9 mouse cellular contexts compared by ENCODE assay signal in the genomic region with DNA sequence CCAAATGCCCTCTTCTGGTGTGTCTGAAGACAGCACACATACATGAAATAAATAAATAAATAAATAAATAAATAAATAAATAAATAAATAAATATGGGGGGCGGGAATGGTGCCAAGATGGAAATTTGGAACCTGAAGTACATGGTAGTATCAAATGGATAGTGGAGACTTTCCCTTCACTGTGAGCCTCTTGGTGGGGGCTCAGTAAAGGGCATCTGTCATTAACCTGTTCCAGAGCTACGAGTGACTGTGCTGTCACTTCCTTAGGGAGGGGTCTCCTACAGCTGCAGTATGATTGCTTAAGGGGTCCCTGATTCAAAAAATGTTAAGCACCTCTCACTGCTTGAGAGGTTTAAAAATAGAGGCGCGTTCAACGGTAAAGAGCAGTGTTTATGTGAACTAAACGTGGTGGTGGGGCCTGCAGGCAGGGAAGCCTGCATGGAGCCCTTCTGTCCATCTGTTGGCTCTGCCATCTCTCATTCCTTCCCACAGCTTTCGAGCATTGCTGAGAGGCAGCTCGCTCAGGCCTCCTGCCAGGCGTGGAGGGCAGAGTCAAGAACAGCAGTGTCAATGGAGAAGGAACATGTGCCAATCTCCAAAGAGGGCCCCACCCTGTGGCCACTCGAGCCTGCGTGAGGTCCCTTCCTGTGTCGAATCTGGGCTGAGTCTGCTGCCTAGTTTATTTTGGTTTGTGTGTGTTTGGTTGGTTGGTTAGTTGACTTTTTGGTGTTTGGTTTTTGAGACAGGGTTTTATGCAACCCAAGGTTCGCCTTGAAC. TPM values are rescaled to one million over a fixed set of nuclear protein-coding genes. Genes with fewer than 3 reads are reported as not detected.
DNase-seq lines count a peak whose midpoint lies in the region; ATAC-seq lines count a peak whose summit lies in the region.
"Had no signal": no experiment of that assay in that cellular context is flagged by ENCODE, and none has a peak within 500 bp of the region (broad histone marks: within the 10 kb centered on the region; RNA-seq: fewer than 3 reads in every experiment).

No protein-coding gene starts in this region.

- ATAC-seq in limb, embryonic 15.5 days (ENCODE audit: insufficient number of reproducible peaks, low FRiP score, low TSS enrichment, low read depth): no peak
- ATAC-seq in liver, embryonic 13.5 days (ENCODE audit: low read depth): peak; percentile 45; the same call in 1 of the 2 replicates
- ATAC-seq in neural tube, embryonic 15.5 days (ENCODE audit: low FRiP score): no peak

- peaks cover 10% of the 10 kb centered on the region for H3K4me1 ChIP-seq in limb, embryonic 15.5 days
- H3K4me1 ChIP-seq in limb, embryonic 10.5 days: peaks cover 6% of the 10 kb centered on the region
- H3K4me1 ChIP-seq in liver, embryonic 13.5 days (replicated peaks): peaks cover 43% of the 10 kb centered on the region
- H3K4me1 ChIP-seq in neural tube, embryonic 15.5 days: peaks cover 22% of the 10 kb centered on the region

- no peak for DNase-seq in limb, embryonic 10.5 days (ENCODE audit: low spot score)
- peak; percentile 69 to 82 for DNase-seq in heart, adult 18-20 months
- no peak for DNase-seq in liver, embryonic 13.5 days
- peak; percentile 14 to 34 for DNase-seq in natural killer cell, adult 2 months (ENCODE audit: low spot score in 2 of 2)
- no peak for DNase-seq in adrenal gland, adult 8-10 months
- DNase-seq in thymus, postnatal 25 days: no peak

- H3K9me3 ChIP-seq in limb, embryonic 15.5 days: no peaks in the 10 kb centered on the region
- H3K9me3 ChIP-seq in limb, embryonic 10.5 days (replicated peaks): no peaks in the 10 kb centered on the region
- no peaks in the 10 kb centered on the region for H3K9me3 ChIP-seq in liver, embryonic 13.5 days (replicated peaks)
- no peaks in the 10 kb centered on the region for H3K9me3 ChIP-seq in neural tube, embryonic 15.5 days (replicated peaks)
- H3K9me3 ChIP-seq: embryonic facial prominence, embryonic 15.5 days had no signal

- no peak overlapping the region for H3K4me3 ChIP-seq in limb, embryonic 15.5 days
- no peak overlapping the region for H3K4me3 ChIP-seq in limb, embryonic 10.5 days
- no peak overlapping the region for H3K4me3 ChIP-seq in liver, embryonic 13.5 days (replicated peaks)
- H3K4me3 ChIP-seq in neural tube, embryonic 15.5 days (replicated peaks): no peak overlapping the region
- H3K4me3 ChIP-seq: embryonic facial prominence, embryonic 15.5 days had no signal

- 0 out of 2 replicates have a peak overlapping the region, but pooled peaks have one; percentile 3 for H3K27ac ChIP-seq in limb, embryonic 15.5 days
- H3K27ac ChIP-seq in limb, embryonic 10.5 days: no peak overlapping the region
- H3K27ac ChIP-seq in liver, embryonic 13.5 days: no peak overlapping the region
- no peak overlapping the region for H3K27ac ChIP-seq in neural tube, embryonic 15.5 days (replicated peaks)
- H3K27ac ChIP-seq: embryonic facial prominence, embryonic 15.5 days had no signal

- H3K9ac ChIP-seq in limb, embryonic 15.5 days: no peak overlapping the region
- H3K9ac ChIP-seq in liver, embryonic 13.5 days: no peak overlapping the region
- no peak overlapping the region for H3K9ac ChIP-seq in neural tube, embryonic 15.5 days (replicated peaks)
- H3K9ac ChIP-seq: embryonic facial prominence, embryonic 15.5 days had no signal

- H3K36me3 ChIP-seq in limb, embryonic 15.5 days: no peaks in the 10 kb centered on the region
- no peaks in the 10 kb centered on the region for H3K36me3 ChIP-seq in limb, embryonic 10.5 days
- H3K36me3 ChIP-seq in liver, embryonic 13.5 days: no peaks in the 10 kb centered on the region
- no peaks in the 10 kb centered on the region for H3K36me3 ChIP-seq in neural tube, embryonic 15.5 days
- H3K36me3 ChIP-seq: embryonic facial prominence, embryonic 15.5 days had no signal

- no peaks in the 10 kb centered on the region for H3K27me3 ChIP-seq in limb, embryonic 15.5 days
- peaks cover 28% of the 10 kb centered on the region for H3K27me3 ChIP-seq in limb, embryonic 10.5 days (ENCODE audit: low read depth, poor library complexity, severe bottlenecking)
- H3K27me3 ChIP-seq in liver, embryonic 13.5 days: peaks cover 30% of the 10 kb centered on the region
- H3K27me3 ChIP-seq in neural tube, embryonic 15.5 days (replicated peaks): no peaks in the 10 kb centered on the region; the same call in 1 of the 2 replicates

- H3K4me2 ChIP-seq in limb, embryonic 15.5 days: no peak overlapping the region
- no peak overlapping the region for H3K4me2 ChIP-seq in liver, embryonic 13.5 days
- no peak overlapping the region for H3K4me2 ChIP-seq in neural tube, embryonic 15.5 days
- H3K4me2 ChIP-seq: embryonic facial prominence, embryonic 15.5 days had no signal

- 65% methylated on average over 13 of the region's 13 CpGs for WGBS in limb, embryonic 15.5 days
- 80% methylated on average over 13 of the region's 13 CpGs for WGBS in limb, embryonic 10.5 days
- 60% methylated on average over 13 of the region's 13 CpGs for WGBS in liver, embryonic 13.5 days (ENCODE audit: insufficient replicate concordance)
- WGBS in neural tube, embryonic 15.5 days: 75% methylated on average over 13 of the region's 13 CpGs

RNA-seq across cellular contexts. Expression of a gene that starts 46.8 kb away (rescaled TPM):
- polyA plus RNA-seq in limb, embryonic 15.5 days (2015; fragmentation: Nextera tagmentation; extraction: Ambion mirVana): 4.9 and 5.8 TPM in 2 replicates
- polyA plus RNA-seq in limb, embryonic 10.5 days (2016; fragmentation: Nextera tagmentation; extraction: Ambion mirVana): 0.90 and 1.3 TPM in 2 replicates
- total RNA-seq in heart, adult 18-20 months (2021): 1 to 10 TPM; 5.7 TPM
- polyA plus RNA-seq in liver, embryonic 13.5 days (2015; fragmentation: Nextera tagmentation; extraction: Ambion mirVana): 0.78 and 0.97 TPM in 2 replicates
- 10 to 100 TPM; 39.9 to 74.9 (median 58.7) TPM for total RNA-seq in adrenal gland, adult 8-10 months (2022)
- 12.6 and 13.7 TPM in 2 replicates for polyA plus RNA-seq in neural tube, embryonic 15.5 days (2015; fragmentation: Nextera tagmentation; extraction: Ambion mirVana)

RNA-seq across cellular contexts. Expression of a gene that starts 49.3 kb away (rescaled TPM):
- polyA plus RNA-seq in limb, embryonic 15.5 days (2015; fragmentation: Nextera tagmentation; extraction: Ambion mirVana): 21.1 and 23.3 TPM in 2 replicates
- polyA plus RNA-seq in limb, embryonic 10.5 days (2016; fragmentation: Nextera tagmentation; extraction: Ambion mirVana): 32.7 and 35.3 TPM in 2 replicates
- total RNA-seq in heart, adult 18-20 months (2021): 1 to 10 TPM; 8.7 to 9.8 TPM
- 13.8 and 15.8 TPM in 2 replicates for polyA plus RNA-seq in liver, embryonic 13.5 days (2015; fragmentation: Nextera tagmentation; extraction: Ambion mirVana)
- total RNA-seq in adrenal gland, adult 8-10 months (2022): 10 to 100 TPM; 32.3 to 46.1 (median 44.7) TPM
- polyA plus RNA-seq in neural tube, embryonic 15.5 days (2015; fragmentation: Nextera tagmentation; extraction: Ambion mirVana): 13.8 and 16.2 TPM in 2 replicates

Comparison
In these comparisons a context has a peak if more than half of its experiments do, and no peak if none do; other contexts are left out.
1. DNase-seq: peak in heart, adult 18-20 months (2 of 2) and natural killer cell, adult 2 months (2 of 2); none in limb, embryonic 10.5 days (single experiment), liver, embryonic 13.5 days (single experiment), adrenal gland, adult 8-10 months (single experiment) and thymus, postnatal 25 days (single experiment).